Mouse (Mus musculus): ENCODE results near the gene Tspan31.
"Not testable (repeated sequence)": the region's sequence is repeated elsewhere in the genome, so short reads cannot be mapped to it uniquely, and the experiment has no call there.

Tspan31 gene

GRCm38 (mm10) chr10:127063913-127064870, 5.9 kb downstream of the Tspan31 start:
- DNase-seq: no peak

DNA sequence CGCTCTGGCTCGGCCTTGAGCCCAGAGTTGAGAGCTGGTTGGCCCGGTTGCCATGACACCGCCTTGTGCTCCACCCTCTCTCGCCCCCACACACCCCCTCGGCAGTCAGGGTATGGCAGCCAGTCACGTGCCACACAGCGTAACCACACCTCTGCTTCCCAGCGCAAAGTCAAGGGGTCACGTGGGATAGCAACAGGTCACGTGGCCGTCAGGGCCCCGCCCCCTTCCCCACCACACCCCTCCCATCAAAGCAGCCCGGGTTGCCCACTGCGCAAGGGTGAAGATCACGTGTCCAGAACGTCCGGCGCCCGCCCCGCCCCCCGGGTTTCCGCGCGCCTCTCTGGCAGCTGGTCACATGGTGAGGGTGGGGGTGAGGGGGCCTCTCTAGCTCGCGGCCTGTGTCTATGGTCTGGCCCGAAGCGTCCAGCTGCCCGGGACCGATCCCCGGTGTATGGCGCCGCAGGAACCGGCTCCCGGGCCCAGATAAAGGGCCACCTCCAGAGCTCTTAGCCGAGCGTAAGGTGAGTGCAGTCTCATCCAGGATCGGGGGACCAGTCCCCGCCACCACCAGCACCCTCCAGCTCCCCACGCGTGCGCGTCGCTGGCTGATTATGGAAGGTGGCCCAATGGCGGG, 6.7 kb downstream of the Tspan31 start, which contains the start of gene Cdk4:
Gene Cdk4 (plus strand): TSS at position 296 of the 634 bp plus-strand sequence.
- DNase-seq: peak; percentile 99

GRCm38 (mm10) chr10:127062503-127062902, 7.6 kb downstream of the Tspan31 start:
- DNase-seq: no peak

DNA sequence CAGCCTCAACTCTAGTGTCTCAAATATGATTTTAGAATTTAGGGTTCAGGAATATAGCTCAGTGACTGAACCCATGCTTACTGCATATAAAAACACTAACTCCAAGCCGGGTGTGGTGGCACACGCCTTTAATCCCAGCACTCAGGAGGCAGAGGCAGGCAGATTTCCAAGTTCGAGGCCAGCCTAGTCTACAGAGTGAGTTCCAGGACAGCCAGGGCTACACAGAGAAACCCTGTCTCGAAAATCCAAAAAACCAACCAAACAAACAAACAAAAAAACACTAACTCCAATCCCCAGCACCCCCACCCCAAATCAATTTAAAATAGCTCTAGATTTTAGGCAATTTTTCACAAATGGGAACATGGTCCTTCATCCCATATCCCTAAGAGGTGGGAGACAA, 8.0 kb downstream of the Tspan31 start:
- DNase-seq: not testable (repeated sequence)

DNA sequence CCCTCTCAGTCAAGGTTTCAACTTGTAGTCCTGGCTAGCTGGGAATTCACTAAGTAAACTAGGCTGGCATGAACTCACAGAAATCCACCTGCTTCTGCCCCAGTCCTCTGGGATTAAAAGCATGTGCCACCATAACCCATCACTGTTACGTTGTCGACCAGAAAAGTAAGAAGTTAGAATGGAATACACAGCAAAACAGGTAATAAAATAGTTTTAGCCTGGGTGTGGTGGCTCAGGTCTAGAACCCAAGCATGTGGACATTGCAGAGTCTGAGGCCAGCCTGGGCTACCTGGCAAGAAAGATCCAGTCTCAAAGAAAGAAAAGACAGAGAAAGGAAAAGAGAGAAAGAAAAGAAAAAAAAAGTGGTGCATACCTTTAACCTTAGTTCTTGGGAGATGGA, 8.6 kb downstream of the Tspan31 start:
- DNase-seq: no peak

DNA sequence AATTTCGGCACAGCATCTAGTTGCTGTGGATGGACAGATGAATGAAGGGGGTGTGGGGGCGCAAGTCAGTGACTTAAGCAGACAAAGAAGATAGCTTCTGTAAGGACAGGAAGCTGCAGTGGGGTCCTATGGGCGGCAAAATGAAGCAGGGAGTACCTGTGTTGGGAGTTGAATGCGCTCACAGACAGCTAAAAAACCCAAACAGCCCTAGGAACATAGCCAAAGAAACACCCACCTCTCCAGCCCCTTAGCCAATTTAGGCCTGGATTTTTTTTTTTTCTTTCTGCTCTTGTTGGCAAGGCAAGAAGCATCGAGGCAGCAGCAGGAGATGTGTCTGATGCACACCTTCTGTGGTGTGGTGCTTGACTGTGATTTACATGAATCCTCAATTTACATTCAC, 9.0 kb downstream of the Tspan31 start:
- no peak for DNase-seq

- peak; percentile 83 for DNase-seq
Measured at GRCm38 (mm10) chr10:127059968-127060916, 9.8 kb downstream of the Tspan31 start, which contains the start of gene March9. TSS of gene March9 (minus strand) at chr10:127060184.

GRCm38 (mm10) chr10:127059174-127059967, 10.7 kb downstream of the Tspan31 start:
- no peak for DNase-seq

DNA sequence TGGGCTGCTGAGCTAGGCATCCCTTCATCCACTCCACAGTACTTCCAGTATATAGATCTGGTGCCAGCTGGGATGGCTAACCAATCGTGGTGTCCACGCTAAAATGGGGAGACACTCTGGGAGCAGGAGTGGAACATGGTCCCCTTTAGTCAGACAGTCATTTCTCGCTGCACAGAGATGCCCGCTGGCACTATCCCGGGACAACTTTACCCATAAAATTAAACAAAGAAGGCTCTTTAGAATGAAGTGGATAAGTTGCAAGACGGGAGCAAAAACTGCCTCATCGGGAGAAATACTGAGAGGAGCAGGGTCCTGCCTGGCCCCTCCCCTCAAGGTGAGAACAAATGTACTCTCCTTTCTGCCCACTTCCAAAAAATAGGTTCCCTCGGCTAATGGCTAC, 11.4 kb downstream of the Tspan31 start:
- DNase-seq: no peak

- no peak for DNase-seq
Measured at GRCm38 (mm10) chr10:127058161-127058560, 11.9 kb downstream of the Tspan31 start.

- no peak for DNase-seq
Measured at GRCm38 (mm10) chr10:127056490-127056889, 13.6 kb downstream of the Tspan31 start.

- no peak for DNase-seq
Measured at GRCm38 (mm10) chr10:127055406-127055805, 14.7 kb downstream of the Tspan31 start.

GRCm38 (mm10) chr10:127054646-127055045, 15.4 kb downstream of the Tspan31 start:
- no peak for DNase-seq

GRCm38 (mm10) chr10:127050119-127050474, 20.0 kb downstream of the Tspan31 start:
- no peak for DNase-seq

- no peak for DNase-seq
Measured at GRCm38 (mm10) chr10:127049395-127050118, 20.5 kb downstream of the Tspan31 start.

DNA sequence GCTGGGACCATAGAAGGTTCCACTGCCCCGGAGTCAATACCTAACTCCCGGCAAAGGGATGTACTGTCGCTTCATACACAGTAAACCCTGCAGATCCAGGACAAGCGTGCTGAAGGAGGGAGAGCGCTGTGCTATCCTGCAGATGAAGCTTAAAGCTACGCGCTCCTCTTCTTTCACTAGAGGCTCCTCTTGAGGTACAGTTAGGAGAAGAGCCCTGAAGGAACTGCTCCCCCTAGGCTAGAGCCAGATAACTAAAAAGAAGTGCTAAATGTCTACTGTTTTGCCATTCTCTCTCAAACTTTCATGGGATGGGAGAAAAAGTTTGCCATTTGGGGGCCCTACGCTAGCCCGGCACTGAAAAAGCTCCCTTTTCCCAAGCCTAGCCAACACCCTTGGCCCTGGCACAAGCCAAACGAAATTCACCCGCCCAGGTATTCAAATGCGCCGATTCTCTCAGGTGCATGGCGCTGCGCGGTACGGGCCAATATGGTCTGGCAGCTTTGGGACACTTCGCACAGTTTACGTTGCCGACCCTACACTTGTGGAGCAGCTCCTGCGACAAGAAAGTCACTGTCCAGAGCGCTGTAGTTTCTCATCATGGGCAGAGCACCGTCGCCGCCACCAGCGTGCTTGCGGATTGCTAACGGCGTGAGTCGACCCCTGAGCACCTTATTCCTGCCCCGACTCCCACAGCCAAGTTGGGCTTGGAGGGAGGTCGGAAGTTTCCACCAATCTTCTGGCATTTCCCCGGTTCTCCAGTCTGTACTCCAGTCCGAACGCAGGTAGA, 21.3 kb downstream of the Tspan31 start:
- no peak for DNase-seq

- DNase-seq: no peak
Measured at GRCm38 (mm10) chr10:127047954-127048353, 22.1 kb downstream of the Tspan31 start, which contains the start of gene Cyp27b1. TSS of gene Cyp27b1 (plus strand) at chr10:127048250.

GRCm38 (mm10) chr10:127043187-127043586, 26.9 kb downstream of the Tspan31 start:
- DNase-seq: no peak

DNA sequence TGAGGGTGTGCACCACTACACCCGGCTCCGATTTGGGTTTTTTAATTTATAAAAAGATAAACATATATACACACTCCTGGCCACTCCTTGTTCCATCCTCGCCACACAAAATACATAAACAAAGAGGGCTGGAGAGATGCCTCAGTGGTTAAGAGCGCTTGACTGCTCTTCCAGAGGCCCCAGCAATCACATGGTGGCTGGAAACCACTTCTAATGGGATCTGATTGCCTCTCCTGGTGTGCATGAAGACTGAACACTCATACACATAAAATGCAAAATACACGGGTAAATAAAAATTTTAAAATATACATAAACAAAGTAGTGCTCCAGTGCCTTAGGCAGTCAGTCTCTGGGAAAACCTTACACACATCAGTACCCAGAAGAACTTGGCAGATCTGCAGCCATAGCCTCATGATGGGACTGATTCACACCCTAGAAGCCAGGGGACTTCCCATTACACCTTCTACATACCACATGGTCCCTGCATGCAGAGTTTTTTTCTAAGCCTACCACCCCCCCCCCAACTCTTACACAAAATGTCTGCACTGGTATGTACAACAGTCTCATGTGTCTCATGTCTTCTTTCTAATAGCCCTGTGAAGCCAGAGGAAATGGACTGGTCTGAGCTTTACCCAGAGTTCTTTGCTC, 27.5 kb downstream of the Tspan31 start:
- DNase-seq: no peak

Data from layer of hippocampus, adult 9-11 months (tissue).